Mouse (Mus musculus): ENCODE measurements at regions not wholly inside any gene's neighbourhood (a gene's known extent, or its start where the extent isn't known, plus 50 kb on each side); places are given as distances from the start of the nearest gene placed in this dataset.

GRCm38 (mm10) chr13:51272786-51273185 is 102.0 kb downstream of the Nxnl2 start:
- Histone ChIP-seq H3K27me3 (replicated peaks; ENCODE audit: control insufficient read depth, insufficient read depth, low read length) (no peaks in the 10 kb centered on the region), H3K4me3 (ENCODE audit: low read length) (no peak overlapping the region)

GRCm38 (mm10) chr13:51274639-51275038 is 103.8 kb downstream of the Nxnl2 start:
- no peaks in the 10 kb centered on the region for H3K27me3 ChIP-seq (replicated peaks; ENCODE audit: control insufficient read depth, insufficient read depth, low read length)
- H3K9me3 ChIP-seq (ENCODE audit: control insufficient read depth, low read length) = no peaks in the 10 kb centered on the region
- H3K27ac ChIP-seq (ENCODE audit: low read length) = peak overlapping the region; percentile 62
- no peak overlapping the region for H3K9ac ChIP-seq (ENCODE audit: low read depth, low read length)
- no peak overlapping the region for H3K4me3 ChIP-seq (ENCODE audit: low read length)
- ATAC-seq = peak; percentile 58
- 56% methylated on average over 5 of the region's 5 CpGs for WGBS
- H3K4me1 ChIP-seq (ENCODE audit: control insufficient read depth, insufficient read depth, low read length) = peaks cover 10% of the 10 kb centered on the region
- H3K36me3 ChIP-seq (ENCODE audit: control insufficient read depth, insufficient read depth, low read length) = no peaks in the 10 kb centered on the region
- no peak overlapping the region for H3K4me2 ChIP-seq (ENCODE audit: low read depth, low read length)

More at GRCm38 (mm10) chr13:51272786-51273185, 102.0 kb downstream of the Nxnl2 start:
- Histone ChIP-seq H3K9me3 (ENCODE audit: control insufficient read depth, low read length) (no peaks in the 10 kb centered on the region), H3K4me1 (ENCODE audit: control insufficient read depth, insufficient read depth, low read length) (no peaks in the 10 kb centered on the region), H3K27ac (ENCODE audit: low read length) (no peak overlapping the region), H3K4me2 (ENCODE audit: low read depth, low read length) (no peak overlapping the region), H3K36me3 (ENCODE audit: control insufficient read depth, insufficient read depth, low read length) (no peaks in the 10 kb centered on the region), H3K9ac (ENCODE audit: low read depth, low read length) (no peak overlapping the region)
- WGBS = 78% methylated on average over 4 of the region's 4 CpGs
- ATAC-seq = no peak

GRCm38 (mm10) chr13:51276601-51277000 is 105.8 kb downstream of the Nxnl2 start:
- Histone ChIP-seq H3K27ac (ENCODE audit: low read length) (no peak overlapping the region), H3K4me1 (ENCODE audit: control insufficient read depth, insufficient read depth, low read length) (peaks cover 13% of the 10 kb centered on the region), H3K9me3 (ENCODE audit: control insufficient read depth, low read length) (no peaks in the 10 kb centered on the region), H3K36me3 (ENCODE audit: control insufficient read depth, insufficient read depth, low read length) (no peaks in the 10 kb centered on the region), H3K27me3 (replicated peaks; ENCODE audit: control insufficient read depth, insufficient read depth, low read length) (no peaks in the 10 kb centered on the region), H3K4me2 (ENCODE audit: low read depth, low read length) (no peak overlapping the region), H3K9ac (ENCODE audit: low read depth, low read length) (no peak overlapping the region), H3K4me3 (ENCODE audit: low read length) (no peak overlapping the region)
- WGBS = 85% methylated on average over 7 of the region's 7 CpGs
- no peak for ATAC-seq

GRCm38 (mm10) chr13:51277515-51277914 is 106.7 kb downstream of the Nxnl2 start:
- no peak overlapping the region for H3K4me2 ChIP-seq (ENCODE audit: low read depth, low read length)
- H3K9me3 ChIP-seq (ENCODE audit: control insufficient read depth, low read length) = no peaks in the 10 kb centered on the region
- H3K9ac ChIP-seq (ENCODE audit: low read depth, low read length) = no peak overlapping the region
- peaks cover 13% of the 10 kb centered on the region for H3K4me1 ChIP-seq (ENCODE audit: control insufficient read depth, insufficient read depth, low read length)
- H3K27ac ChIP-seq (ENCODE audit: low read length) = no peak overlapping the region
- no peaks in the 10 kb centered on the region for H3K36me3 ChIP-seq (ENCODE audit: control insufficient read depth, insufficient read depth, low read length)
- H3K27me3 ChIP-seq (replicated peaks; ENCODE audit: control insufficient read depth, insufficient read depth, low read length) = no peaks in the 10 kb centered on the region
- no peak overlapping the region for H3K4me3 ChIP-seq (ENCODE audit: low read length)
- ATAC-seq = 0 out of 2 replicates have a peak, but pooled peaks have one; percentile 27
- WGBS = 51% methylated on average over 10 of the region's 10 CpGs

- peaks cover 13% of the 10 kb centered on the region for H3K4me1 ChIP-seq (ENCODE audit: control insufficient read depth, insufficient read depth, low read length)
- WGBS = 24% methylated on average over 8 of the region's 8 CpGs
- H3K9ac ChIP-seq (ENCODE audit: low read depth, low read length) = no peak overlapping the region
- no peaks in the 10 kb centered on the region for H3K9me3 ChIP-seq (ENCODE audit: control insufficient read depth, low read length)
- no peaks in the 10 kb centered on the region for H3K27me3 ChIP-seq (replicated peaks; ENCODE audit: control insufficient read depth, insufficient read depth, low read length)
- 0 out of 2 replicates have a peak overlapping the region, but pooled peaks have one; percentile 7 for H3K4me2 ChIP-seq (ENCODE audit: low read depth, low read length)
- no peak overlapping the region for H3K4me3 ChIP-seq (ENCODE audit: low read length)
- H3K27ac ChIP-seq (ENCODE audit: low read length) = peak overlapping the region; percentile 68
- ATAC-seq = peak; percentile 84
- no peaks in the 10 kb centered on the region for H3K36me3 ChIP-seq (ENCODE audit: control insufficient read depth, insufficient read depth, low read length)
These were observed 109.0 kb downstream of the Nxnl2 start for GRCm38 (mm10) chr13:51279642-51280387.

- no peak overlapping the region for H3K9ac ChIP-seq (ENCODE audit: low read depth, low read length)
- no peaks in the 10 kb centered on the region for H3K9me3 ChIP-seq (ENCODE audit: control insufficient read depth, low read length)
- H3K4me3 ChIP-seq (ENCODE audit: low read length) = no peak overlapping the region
- H3K4me1 ChIP-seq (ENCODE audit: control insufficient read depth, insufficient read depth, low read length) = peaks cover 13% of the 10 kb centered on the region
- H3K36me3 ChIP-seq (ENCODE audit: control insufficient read depth, insufficient read depth, low read length) = no peaks in the 10 kb centered on the region
- no peaks in the 10 kb centered on the region for H3K27me3 ChIP-seq (replicated peaks; ENCODE audit: control insufficient read depth, insufficient read depth, low read length)
- 53% methylated on average over 8 of the region's 8 CpGs for WGBS
- ATAC-seq = peak; percentile 47
- H3K27ac ChIP-seq (ENCODE audit: low read length) = peak overlapping the region; percentile 68
- 0 out of 2 replicates have a peak overlapping the region, but pooled peaks have one; percentile 7 for H3K4me2 ChIP-seq (ENCODE audit: low read depth, low read length)
These were observed 109.5 kb downstream of the Nxnl2 start for GRCm38 (mm10) chr13:51280388-51280753.

GRCm38 (mm10) chr13:51284679-51285078 is 113.9 kb downstream of the Nxnl2 start:
- H3K4me3 ChIP-seq (ENCODE audit: low read length) = no peak overlapping the region
- H3K27ac ChIP-seq (ENCODE audit: low read length) = no peak overlapping the region
- H3K27me3 ChIP-seq (replicated peaks; ENCODE audit: control insufficient read depth, insufficient read depth, low read length) = no peaks in the 10 kb centered on the region
- no peak overlapping the region for H3K4me2 ChIP-seq (ENCODE audit: low read depth, low read length)
- no peak for ATAC-seq
- H3K4me1 ChIP-seq (ENCODE audit: control insufficient read depth, insufficient read depth, low read length) = peaks cover 3% of the 10 kb centered on the region; the same call in 1 of the 2 replicates
- H3K36me3 ChIP-seq (ENCODE audit: control insufficient read depth, insufficient read depth, low read length) = no peaks in the 10 kb centered on the region
- no peak overlapping the region for H3K9ac ChIP-seq (ENCODE audit: low read depth, low read length)
- H3K9me3 ChIP-seq (ENCODE audit: control insufficient read depth, low read length) = peaks cover 2% of the 10 kb centered on the region; the same call in 1 of the 2 replicates

- no peaks in the 10 kb centered on the region for H3K27me3 ChIP-seq (replicated peaks; ENCODE audit: control insufficient read depth, insufficient read depth, low read length)
- no peaks in the 10 kb centered on the region for H3K36me3 ChIP-seq (ENCODE audit: control insufficient read depth, insufficient read depth, low read length)
- peaks cover 2% of the 10 kb centered on the region; the same call in 1 of the 2 replicates for H3K9me3 ChIP-seq (ENCODE audit: control insufficient read depth, low read length)
- no peaks in the 10 kb centered on the region for H3K4me1 ChIP-seq (ENCODE audit: control insufficient read depth, insufficient read depth, low read length)
- H3K4me2 ChIP-seq (ENCODE audit: low read depth, low read length) = no peak overlapping the region
- no peak overlapping the region for H3K27ac ChIP-seq (ENCODE audit: low read length)
- no peak overlapping the region for H3K9ac ChIP-seq (ENCODE audit: low read depth, low read length)
- 75% methylated on average over 4 of the region's 4 CpGs for WGBS
- no peak overlapping the region for H3K4me3 ChIP-seq (ENCODE audit: low read length)
- no peak for ATAC-seq
These were observed 118.6 kb downstream of the Nxnl2 start for GRCm38 (mm10) chr13:51289442-51289841.

GRCm38 (mm10) chr13:51290021-51290424 is 118.4 kb upstream of the S1pr3 start:
- WGBS = 73% methylated on average over 7 of the region's 7 CpGs
- Histone ChIP-seq H3K36me3 (ENCODE audit: control insufficient read depth, insufficient read depth, low read length) (no peaks in the 10 kb centered on the region), H3K4me3 (ENCODE audit: low read length) (no peak overlapping the region), H3K27ac (ENCODE audit: low read length) (no peak overlapping the region), H3K9me3 (ENCODE audit: control insufficient read depth, low read length) (peaks cover 2% of the 10 kb centered on the region; the same call in 1 of the 2 replicates), H3K27me3 (replicated peaks; ENCODE audit: control insufficient read depth, insufficient read depth, low read length) (no peaks in the 10 kb centered on the region), H3K9ac (ENCODE audit: low read depth, low read length) (no peak overlapping the region), H3K4me2 (ENCODE audit: low read depth, low read length) (no peak overlapping the region), H3K4me1 (ENCODE audit: control insufficient read depth, insufficient read depth, low read length) (no peaks in the 10 kb centered on the region)
- ATAC-seq = no peak

Measured in intestine, embryonic 16.5 days (tissue).